Mouse (Mus musculus): Measurements from ENCODE around the gene Shank1. TPM values are rescaled to one million over a fixed set of nuclear protein-coding genes. Genes with fewer than 3 reads are reported as not detected.

Gene Shank1
- polyA plus RNA-seq (2012; rRNA removed), result 1.1 TPM in 2 replicates

DNA sequence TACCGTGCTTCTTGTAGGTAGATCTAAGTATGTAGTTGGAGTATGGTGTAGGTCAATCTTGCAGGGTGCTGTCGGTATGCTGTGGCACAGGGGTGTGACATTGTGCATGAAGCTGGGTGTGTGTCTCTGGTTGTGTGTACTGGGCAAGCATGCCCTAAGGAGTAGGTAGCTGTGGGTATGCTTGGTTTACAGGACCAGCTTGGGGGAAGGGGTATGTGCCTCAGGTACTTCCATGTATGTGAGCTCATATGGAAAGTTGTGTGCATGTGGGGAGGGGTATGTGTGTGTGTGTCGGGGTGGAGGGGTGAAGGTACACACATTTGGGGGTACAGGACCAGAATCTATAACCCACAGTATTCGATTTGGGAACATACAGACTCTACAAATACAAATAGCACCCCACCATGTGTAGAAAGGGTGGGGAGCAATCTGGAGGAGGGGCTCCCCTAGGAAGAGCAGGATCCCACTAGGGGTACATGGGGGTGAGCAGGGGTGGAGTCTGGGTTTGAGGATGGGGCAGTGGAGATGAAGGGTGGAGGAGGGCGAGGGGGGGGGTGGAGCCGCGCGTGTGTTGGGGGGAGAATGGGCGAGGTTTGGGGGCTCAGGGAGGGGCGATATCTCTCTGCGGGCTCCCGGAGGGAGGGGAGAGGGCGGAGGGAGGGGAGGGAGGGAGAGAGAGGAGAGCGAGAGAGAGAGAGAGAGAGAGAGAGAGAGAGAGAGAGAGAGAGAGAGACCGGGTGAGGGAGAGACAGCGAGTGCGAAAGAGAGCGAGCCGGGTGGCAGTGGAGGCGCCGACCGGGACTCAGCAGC lies at the start of gene Shank1:
Gene Shank1 (plus strand): TSS at position 779 of the 810 bp plus-strand sequence.

DNA sequence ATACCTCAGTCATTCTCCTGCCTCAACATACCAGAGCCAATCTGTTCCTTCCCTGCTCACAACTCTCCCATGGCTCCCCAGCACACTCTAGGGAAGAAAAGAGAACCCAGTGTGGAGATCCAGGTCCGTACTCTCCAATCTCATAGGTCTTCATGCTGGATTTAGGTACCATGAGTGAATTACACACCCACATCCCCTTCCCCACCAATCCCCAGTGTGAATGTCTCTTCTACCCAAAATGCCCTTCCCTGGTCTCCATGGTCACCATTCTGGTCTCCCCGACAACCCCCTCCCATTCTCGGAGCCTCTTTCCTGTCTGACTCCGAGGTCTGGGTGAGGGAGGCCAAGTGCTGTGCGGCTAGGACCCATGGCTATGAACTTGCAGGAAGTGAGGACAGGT lies 48.9 kb upstream of the Shank1 start, which contains the start of gene Gm15517:
Gene Gm15517 (plus strand): TSS at position 301 of the 400 bp plus-strand sequence.

DNA sequence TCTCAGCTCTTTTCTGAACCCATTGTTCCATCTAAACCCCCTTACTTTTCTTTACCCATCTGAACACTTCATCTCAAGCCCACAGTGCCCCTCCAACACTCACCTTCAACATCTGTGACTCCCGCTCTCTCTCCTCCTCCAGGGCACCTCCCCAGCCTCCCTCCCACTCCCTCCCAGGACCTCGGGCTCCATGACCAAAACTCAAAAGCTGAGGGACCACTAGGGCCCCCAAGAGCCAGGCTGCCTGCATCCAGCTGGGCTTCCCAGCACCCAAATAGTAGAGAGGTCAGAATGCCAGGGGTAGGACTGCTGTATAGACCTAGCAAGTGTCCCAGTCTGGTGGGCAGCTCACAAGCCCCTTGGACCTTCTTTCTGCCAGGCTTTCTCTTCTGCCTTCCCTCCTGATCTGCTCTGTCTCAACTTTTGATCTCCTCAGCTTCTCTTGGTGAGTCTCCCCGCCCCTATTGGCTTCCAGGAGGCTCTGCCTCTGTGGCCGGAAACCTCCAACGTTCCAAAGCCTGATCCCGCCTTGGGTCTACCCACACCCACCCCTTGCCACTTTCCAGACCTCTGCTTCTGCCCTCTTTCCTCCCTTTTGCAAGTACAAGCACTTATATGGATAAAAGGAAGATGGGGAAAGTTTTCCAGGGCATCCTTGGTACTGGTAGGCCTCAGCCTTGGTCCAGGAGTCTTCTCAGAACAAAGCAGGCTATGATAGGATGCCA lies 3.4 kb upstream of the Shank1 start, which contains the start of gene Clec11a:
Gene Clec11a (minus strand): TSS at position 387 of the 725 bp plus-strand sequence.

DNA sequence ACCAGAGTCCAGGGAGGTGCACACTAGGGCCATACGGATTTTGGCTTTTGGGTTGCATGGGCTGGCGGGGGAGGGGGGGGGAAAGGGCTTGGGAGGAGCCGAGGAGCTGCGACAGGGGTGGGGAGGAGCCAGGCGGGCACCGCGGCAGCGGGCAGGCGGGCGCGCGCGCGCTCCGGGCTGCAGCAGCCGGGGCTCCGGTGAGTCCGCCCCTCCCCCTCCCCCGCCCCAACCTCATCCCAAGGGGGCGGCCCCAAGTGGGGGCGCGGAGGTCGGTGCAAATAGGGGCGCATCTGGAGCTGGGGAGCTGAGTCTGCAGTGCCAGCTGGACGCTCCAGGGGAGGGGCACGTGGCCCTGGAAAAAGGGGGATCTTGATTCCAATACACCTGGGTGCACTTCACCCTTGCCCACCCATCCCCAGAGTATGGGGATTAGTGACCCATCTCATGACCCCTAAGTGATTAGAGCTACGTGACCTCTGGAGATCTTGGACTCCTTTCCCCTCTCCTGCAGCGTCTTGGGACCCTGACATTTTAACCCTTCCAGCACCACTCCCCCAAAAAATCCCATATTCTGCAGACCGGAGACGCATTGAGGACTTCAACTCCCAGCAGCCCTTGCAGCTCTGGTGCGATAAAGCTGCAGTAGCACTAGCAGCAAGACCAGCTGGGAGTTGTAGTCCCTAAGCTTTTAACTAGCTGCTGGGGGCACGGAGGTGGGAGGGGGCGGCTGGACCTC lies 74.1 kb downstream of the Shank1 start, which contains the start of gene Syt3:
Gene Syt3 (plus strand): TSS at position 123 of the 736 bp plus-strand sequence.

DNA sequence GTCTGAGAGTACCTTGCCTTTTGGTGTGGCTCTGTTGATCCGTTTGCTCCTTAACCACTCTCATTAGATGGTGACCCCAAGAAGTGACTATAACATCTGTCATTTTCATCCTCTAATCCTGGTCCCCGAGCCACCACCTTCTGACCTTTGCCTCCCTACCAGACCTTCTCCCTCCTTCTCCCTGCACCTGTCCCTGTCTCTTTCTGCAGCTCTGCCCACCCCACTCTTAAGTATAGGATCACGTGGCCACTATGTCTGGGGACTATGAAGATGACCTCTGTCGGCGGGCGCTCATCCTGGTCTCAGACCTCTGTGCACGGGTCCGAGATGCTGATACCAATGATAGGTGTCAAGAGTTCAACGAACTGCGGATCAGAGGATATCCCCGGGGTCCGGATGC lies 75.7 kb downstream of the Shank1 start, which contains the start of gene 1700008O03Rik:
Gene 1700008O03Rik (minus strand): TSS at position 101 of the 400 bp plus-strand sequence.

Other genes with a start within 250 kb of the Shank1 start
- 0.14 TPM in 1 of 2 replicates, not detected in the other for gene Klk1b21, start 207.9 kb upstream of the Shank1 start, polyA plus RNA-seq (2012; rRNA removed)
- gene Klk1b22, start 197.6 kb upstream of the Shank1 start, polyA plus RNA-seq (2012; rRNA removed), result 6.3 TPM in 1 of 2 replicates, not detected in the other
- 0.15 and 0.17 TPM in 2 replicates for gene Klk1b16, start 173.5 kb upstream of the Shank1 start, polyA plus RNA-seq (2012; rRNA removed)
- 0.31 and 0.54 TPM in 2 replicates for gene Klk1b24, start 122.0 kb upstream of the Shank1 start, polyA plus RNA-seq (2012; rRNA removed)
- gene Klk1b3, start 112.1 kb upstream of the Shank1 start, polyA plus RNA-seq (2012; rRNA removed), result 0.27 and 2.0 TPM in 2 replicates
- 3.6 and 4.2 TPM in 2 replicates for gene Klk1b4, start 102.8 kb upstream of the Shank1 start, polyA plus RNA-seq (2012; rRNA removed)
- gene Klk1b5, start 94.3 kb upstream of the Shank1 start, polyA plus RNA-seq (2012; rRNA removed), result 1.4 and 6.7 TPM in 2 replicates
- gene Klk1, start 84.9 kb upstream of the Shank1 start, polyA plus RNA-seq (2012; rRNA removed), result 4,020 and 5,229 TPM in 2 replicates
- gene Gm36864, start 74.1 kb upstream of the Shank1 start, polyA plus RNA-seq (2012; rRNA removed), result 0.22 and 0.31 TPM in 2 replicates
- gene 1700028J19Rik, start 63.6 kb upstream of the Shank1 start, polyA plus RNA-seq (2012; rRNA removed), result 2.2 and 3.5 TPM in 2 replicates
- 126 and 152 TPM in 2 replicates for gene 2410002F23Rik, start 63.5 kb upstream of the Shank1 start, polyA plus RNA-seq (2012; rRNA removed)
- gene Acp4, start 52.9 kb upstream of the Shank1 start, polyA plus RNA-seq (2012; rRNA removed), result not detected in 2 replicates
- not detected in 2 replicates for gene Gm15517, start 48.8 kb upstream of the Shank1 start, polyA plus RNA-seq (2012; rRNA removed)
- gene Clec11a, start 3.4 kb upstream of the Shank1 start, polyA plus RNA-seq (2012; rRNA removed), result 5.3 and 6.9 TPM in 2 replicates
- 3.2 and 3.5 TPM in 2 replicates for gene Syt3, start 73.8 kb downstream of the Shank1 start, polyA plus RNA-seq (2012; rRNA removed)
- 0.87 and 0.89 TPM in 2 replicates for gene 1700008O03Rik, start 75.6 kb downstream of the Shank1 start, polyA plus RNA-seq (2012; rRNA removed)
- 4.8 and 6.8 TPM in 2 replicates for gene Lrrc4b, start 118.8 kb downstream of the Shank1 start, polyA plus RNA-seq (2012; rRNA removed)
- gene Aspdh, start 155.1 kb downstream of the Shank1 start, polyA plus RNA-seq (2012; rRNA removed), result 0.23 and 0.88 TPM in 2 replicates
- 136 and 144 TPM in 2 replicates for gene Josd2, start 157.7 kb downstream of the Shank1 start, polyA plus RNA-seq (2012; rRNA removed)
- 291 and 327 TPM in 2 replicates for gene Emc10, start 186.3 kb downstream of the Shank1 start, polyA plus RNA-seq (2012; rRNA removed)
- gene Fam71e1, start 186.3 kb downstream of the Shank1 start, polyA plus RNA-seq (2012; rRNA removed), result 4.4 and 6.2 TPM in 2 replicates
- 0.34 and 0.46 TPM in 2 replicates for gene Mybpc2, start 214.4 kb downstream of the Shank1 start, polyA plus RNA-seq (2012; rRNA removed)
- 11.9 and 16.9 TPM in 2 replicates for gene Spib, start 221.8 kb downstream of the Shank1 start, polyA plus RNA-seq (2012; rRNA removed)
- gene Pold1, start 238.6 kb downstream of the Shank1 start, polyA plus RNA-seq (2012; rRNA removed), result 44.4 and 45.2 TPM in 2 replicates
- gene Nr1h2, start 243.7 kb downstream of the Shank1 start, polyA plus RNA-seq (2012; rRNA removed), result 231 and 268 TPM in 2 replicates